Mouse (Mus musculus) CH12.LX (cell line): ENCODE measurements around the gene Gm45902.

Experiments
- BHLHE40 ChIP-seq: IDR thresholded peaks from 2 replicates; pipeline ENCODE4 v1.6.1; 2011; ENCODE audit warnings: mild to moderate bottlenecking, low read depth, low read length, improper control_type of control experiment
- CHD1 ChIP-seq: IDR thresholded peaks from 2 replicates; pipeline ENCODE4 v1.6.1; 2012; ENCODE audit warnings: low read depth, low read length, improper control_type of control experiment, inconsistent platforms
- CTCF ChIP-seq, 2 experiments: IDR thresholded peaks in 1 of 2; conservative IDR thresholded peaks in 1 of 2; 2 replicates each; pipeline ENCODE4 v1.5.1; 2011 to 2012; ENCODE audit warnings: low read depth in 2 of 2, low read length in 2 of 2, improper control_type of control experiment in 1 of 2, inconsistent platforms in 1 of 2, mild to moderate bottlenecking in 1 of 2, moderate library complexity in 1 of 2
- E2F4 ChIP-seq: IDR thresholded peaks from 2 replicates; pipeline ENCODE4 v1.6.1; 2011; ENCODE audit warnings: low read depth, low read length, improper control_type of control experiment; ENCODE audit not compliant: insufficient replicate concordance
- ELF1 ChIP-seq: IDR thresholded peaks from 2 replicates; pipeline ENCODE4 v1.6.1; 2014; ENCODE audit warnings: low read depth, mild to moderate bottlenecking, inconsistent platforms, low read length, improper control_type of control experiment
- EP300 ChIP-seq: IDR thresholded peaks from 2 replicates; pipeline ENCODE4 v1.6.1; 2011; ENCODE audit warnings: low read length, improper control_type of control experiment
- NRF1 ChIP-seq: IDR thresholded peaks from 2 replicates; pipeline ENCODE4 v1.6.1; 2014; ENCODE audit warnings: low read depth, mild to moderate bottlenecking, inconsistent platforms, low read length, improper control_type of control experiment, moderate library complexity
- POLR2A ChIP-seq: IDR thresholded peaks from 2 replicates; pipeline ENCODE4 v1.6.1; 2011; ENCODE audit warnings: low read depth, mild to moderate bottlenecking, improper control_type of control experiment, low read length
- UBTF ChIP-seq: IDR thresholded peaks from 2 replicates; pipeline ENCODE4 v1.6.1; 2012; ENCODE audit warnings: low read depth, mild to moderate bottlenecking, inconsistent platforms, low read length, improper control_type of control experiment, moderate library complexity
- USF1 ChIP-seq: IDR thresholded peaks from 2 replicates; pipeline ENCODE4 v1.6.1; 2014; ENCODE audit warnings: low read depth, mild to moderate bottlenecking, inconsistent platforms, low read length, improper control_type of control experiment
- ZMIZ1 ChIP-seq: IDR thresholded peaks from 2 replicates; pipeline ENCODE4 v1.6.1; 2012; ENCODE audit warnings: low read depth, mild to moderate bottlenecking, inconsistent platforms, low read length, improper control_type of control experiment

- peak; percentile 94 for TF ChIP-seq POLR2A
- peak; percentile 66; the same call in 1 of the 2 replicates for TF ChIP-seq ELF1
- no peak for TF ChIP-seq USF1
- no peak for TF ChIP-seq CTCF (conservative IDR thresholded peaks at IDR 0.05 in 1 of 2, IDR thresholded peaks at IDR 0.05 in 1 of 2; ENCODE audit: low read depth in 2 of 2, low read length in 2 of 2)
- TF ChIP-seq E2F4 = no peak
- TF ChIP-seq CHD1 = no peak
- TF ChIP-seq EP300 = no peak
- TF ChIP-seq ZMIZ1 = peak; percentile 84
- TF ChIP-seq NRF1 = peak; percentile 88
- no peak for TF ChIP-seq BHLHE40
- TF ChIP-seq UBTF = no peak
These were observed 37.7 kb downstream of the Gm45902 start, which contains the start of gene Suv39h2 for GRCm38 (mm10) chr2:3474861-3475283.
